Mouse (Mus musculus): ENCODE measurements around the gene Ctdnep1.

DNA sequence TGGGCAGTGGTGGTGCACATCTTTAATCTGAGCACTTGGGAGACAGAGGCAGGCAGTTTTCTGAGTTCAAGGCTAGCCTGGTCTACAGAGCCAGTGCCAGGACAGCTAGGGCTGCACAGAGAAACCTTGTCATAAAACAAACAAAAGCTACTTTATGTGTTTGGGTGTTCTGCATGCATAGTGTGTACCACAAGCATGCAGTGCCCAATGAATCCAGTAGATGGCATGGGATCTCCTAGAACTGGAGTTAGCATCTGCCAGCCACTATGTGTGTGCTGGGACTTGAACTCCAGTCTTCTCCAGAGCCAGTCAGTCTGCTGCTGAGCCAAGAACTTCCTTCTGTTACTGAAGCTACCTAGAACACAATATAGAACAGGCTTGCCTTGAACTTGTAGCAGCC lies 20.9 kb downstream of the Ctdnep1 start:
- TF ChIP-seq CTCF (IDR thresholded peaks at IDR 0.05; ENCODE audit: low read depth, low read length): peak; percentile 68
- no peak for TF ChIP-seq POLR2AphosphoS5 (IDR thresholded peaks at IDR 0.05; ENCODE audit: insufficient replicate concordance, low read depth, low read length)
- TF ChIP-seq GATA1 (IDR thresholded peaks at IDR 0.05; ENCODE audit: borderline replicate concordance, low read length): no peak
- TF ChIP-seq TAL1 (conservative IDR thresholded peaks at IDR 0.05; ENCODE audit: low read depth, low read length): no peak
- no peak for TF ChIP-seq GATA2 (IDR thresholded peaks at IDR 0.05; ENCODE audit: borderline replicate concordance, low read depth, low read length)
